Mouse (Mus musculus) heart, embryonic 12.5 days (tissue): Measurements from ENCODE around the gene Elk4. TPM values are rescaled to one million over a fixed set of nuclear protein-coding genes. Genes with fewer than 3 reads are reported as not detected.
A peak's percentile ranks its signal among the peaks of the same experiment; 100 is the strongest.

Experiments
- ATAC-seq: fragments of 200-750 bp; cut with Nextera tagmentation; 2 replicates; pipeline ENCODE4 v1.8.0; 2017; ENCODE audit warnings: moderate TSS enrichment, moderate library complexity; ENCODE audit not compliant: insufficient number of reproducible peaks, low FRiP score
- H3K27ac ChIP-seq: fragments of 300-500 bp; sonication (generic); 2 replicates; pipeline ENCODE4 v1.5.1; 2016; ENCODE audit warnings: mild to moderate bottlenecking, moderate library complexity; ENCODE audit not compliant: poor library complexity, severe bottlenecking
- H3K27me3 ChIP-seq: fragments of 300-500 bp; sonication (generic); replicated peaks from 2 replicates; pipeline ENCODE4 v1.6.1; 2016; ENCODE audit warnings: mild to moderate bottlenecking, moderate library complexity
- H3K36me3 ChIP-seq: fragments of 300-500 bp; sonication (generic); 2 replicates; pipeline ENCODE4 v1.6.1; 2016; ENCODE audit warnings: mild to moderate bottlenecking, moderate library complexity
- H3K4me1 ChIP-seq: fragments of 300-500 bp; sonication (generic); replicated peaks from 2 replicates; pipeline ENCODE4 v1.6.1; 2016; ENCODE audit warnings: mild to moderate bottlenecking
- H3K4me2 ChIP-seq: fragments of 300-500 bp; sonication (generic); 2 replicates; pipeline ENCODE4 v1.6.1; 2016; ENCODE audit warnings: mild to moderate bottlenecking, moderate library complexity
- H3K4me3 ChIP-seq: fragments of 300-500 bp; sonication (generic); 2 replicates; pipeline ENCODE4 v1.5.1; 2016; ENCODE audit warnings: mild to moderate bottlenecking
- H3K9ac ChIP-seq: fragments of 300-500 bp; sonication (generic); 2 replicates; pipeline ENCODE4 v1.6.1; 2016; ENCODE audit warnings: mild to moderate bottlenecking, moderate library complexity
- H3K9me3 ChIP-seq: fragments of 300-500 bp; sonication (generic); replicated peaks from 2 replicates; pipeline ENCODE4 v1.6.1; 2016; ENCODE audit warnings: mild to moderate bottlenecking, moderate library complexity
- WGBS: fragments of 180-500 bp; shearing (Covaris S2); methylation state at CpG from one replicate; pipeline ENCODE4 v1.1.7; 2016; 5-methylcytosine and 5-hydroxymethylcytosine counted together
- polyA plus RNA-seq: library from polyadenylated mRNA; unstranded; fragments of >200 nt; fragmentation: Nextera tagmentation; extraction: Ambion mirVana; gene quantifications from 2 replicates; pipeline ENCODE4 v1.2.1, GENCODE M21; 2016

Gene Elk4
- polyA plus RNA-seq, 1 experiment from 2014 or later, result 19.9 TPM

DNA sequence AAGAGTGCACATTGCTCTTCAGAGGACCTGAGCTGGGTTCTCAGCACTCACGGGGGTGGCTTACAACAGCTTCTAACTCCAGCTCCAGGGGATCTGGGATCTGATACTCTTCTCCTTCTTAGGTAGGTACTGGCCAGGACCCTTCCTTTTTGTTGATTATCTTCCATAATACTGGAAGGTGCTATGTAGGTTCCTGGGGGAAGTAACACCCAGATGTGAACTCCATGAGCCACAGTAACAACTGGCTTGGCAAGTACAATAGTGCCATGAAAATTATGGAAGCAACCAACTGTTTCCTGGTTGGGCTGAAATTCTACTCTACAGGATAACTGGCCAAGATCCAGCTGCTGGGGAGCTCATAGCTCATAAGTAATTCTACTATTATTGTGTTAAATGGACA, 1.9 kb upstream of the Elk4 start:
- Histone ChIP-seq H3K4me3 (no peak overlapping the region), H3K4me1 (peaks cover 18% of the 10 kb centered on the region), H3K9me3 (no peaks in the 10 kb centered on the region), H3K36me3 (no peaks in the 10 kb centered on the region), H3K9ac (no peak overlapping the region), H3K27me3 (no peaks in the 10 kb centered on the region), H3K27ac (no peak overlapping the region), H3K4me2 (no peak overlapping the region)
- ATAC-seq, result no peak
- 79% methylated on average over 1 of the region's 1 CpGs for WGBS

DNA sequence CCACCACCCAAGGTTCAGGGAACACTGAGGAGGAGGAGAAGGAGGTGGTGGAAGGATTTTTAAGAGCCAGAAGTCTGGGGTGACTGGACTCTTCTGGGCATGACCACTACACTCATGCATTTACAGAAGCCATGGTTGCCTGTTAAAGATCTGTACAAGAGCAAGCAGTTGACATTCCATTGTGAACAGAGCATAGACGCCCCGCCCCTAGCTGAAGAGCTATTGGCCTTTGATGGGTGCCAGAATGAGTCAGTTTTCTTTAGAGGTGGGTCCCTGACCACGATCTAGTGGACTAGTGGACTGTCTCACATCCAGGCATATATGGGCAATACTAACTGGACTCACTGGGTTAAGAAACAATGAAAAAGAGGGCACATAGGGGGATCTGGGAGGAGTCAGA, 1.4 kb upstream of the Elk4 start:
- Histone ChIP-seq H3K4me2 (no peak overlapping the region), H3K36me3 (no peaks in the 10 kb centered on the region), H3K9me3 (no peaks in the 10 kb centered on the region), H3K4me1 (peaks cover 19% of the 10 kb centered on the region), H3K4me3 (no peak overlapping the region), H3K27me3 (no peaks in the 10 kb centered on the region), H3K27ac (no peak overlapping the region), H3K9ac (no peak overlapping the region)
- 74% methylated on average over 3 of the region's 3 CpGs for WGBS
- ATAC-seq, result no peak

DNA sequence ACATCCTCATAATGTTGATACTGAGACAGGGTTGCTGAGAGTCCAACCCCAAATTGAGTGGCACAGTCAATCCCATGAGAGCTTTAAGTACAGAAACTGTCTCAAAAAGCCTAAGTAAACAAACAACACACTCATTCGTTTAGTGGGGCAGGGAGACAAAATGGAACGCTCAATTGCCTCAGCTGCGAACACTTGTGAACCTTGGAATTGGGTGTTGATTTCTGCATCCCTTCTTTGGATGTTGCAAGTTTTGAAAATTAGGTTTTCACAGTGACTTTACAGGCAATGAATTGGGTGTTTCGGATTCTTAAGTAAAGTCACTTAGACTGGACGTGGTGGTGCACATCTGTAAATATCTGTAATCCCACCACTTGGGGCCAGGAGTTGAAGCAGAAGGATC, 686 bp upstream of the Elk4 start:
- 0 out of 2 replicates have a peak overlapping the region, but pooled peaks have one; percentile 5 for H3K9ac ChIP-seq
- H3K4me1 ChIP-seq, result peaks cover 19% of the 10 kb centered on the region
- H3K36me3 ChIP-seq, result no peaks in the 10 kb centered on the region
- no peaks in the 10 kb centered on the region for H3K27me3 ChIP-seq
- 31% methylated on average over 5 of the region's 5 CpGs for WGBS
- H3K9me3 ChIP-seq, result no peaks in the 10 kb centered on the region
- peak overlapping the region; percentile 89 for H3K4me2 ChIP-seq
- no peak for ATAC-seq
- H3K4me3 ChIP-seq, result peak overlapping the region; percentile 96
- H3K27ac ChIP-seq, result peak overlapping the region; percentile 100; the same call in 1 of the 2 replicates

DNA sequence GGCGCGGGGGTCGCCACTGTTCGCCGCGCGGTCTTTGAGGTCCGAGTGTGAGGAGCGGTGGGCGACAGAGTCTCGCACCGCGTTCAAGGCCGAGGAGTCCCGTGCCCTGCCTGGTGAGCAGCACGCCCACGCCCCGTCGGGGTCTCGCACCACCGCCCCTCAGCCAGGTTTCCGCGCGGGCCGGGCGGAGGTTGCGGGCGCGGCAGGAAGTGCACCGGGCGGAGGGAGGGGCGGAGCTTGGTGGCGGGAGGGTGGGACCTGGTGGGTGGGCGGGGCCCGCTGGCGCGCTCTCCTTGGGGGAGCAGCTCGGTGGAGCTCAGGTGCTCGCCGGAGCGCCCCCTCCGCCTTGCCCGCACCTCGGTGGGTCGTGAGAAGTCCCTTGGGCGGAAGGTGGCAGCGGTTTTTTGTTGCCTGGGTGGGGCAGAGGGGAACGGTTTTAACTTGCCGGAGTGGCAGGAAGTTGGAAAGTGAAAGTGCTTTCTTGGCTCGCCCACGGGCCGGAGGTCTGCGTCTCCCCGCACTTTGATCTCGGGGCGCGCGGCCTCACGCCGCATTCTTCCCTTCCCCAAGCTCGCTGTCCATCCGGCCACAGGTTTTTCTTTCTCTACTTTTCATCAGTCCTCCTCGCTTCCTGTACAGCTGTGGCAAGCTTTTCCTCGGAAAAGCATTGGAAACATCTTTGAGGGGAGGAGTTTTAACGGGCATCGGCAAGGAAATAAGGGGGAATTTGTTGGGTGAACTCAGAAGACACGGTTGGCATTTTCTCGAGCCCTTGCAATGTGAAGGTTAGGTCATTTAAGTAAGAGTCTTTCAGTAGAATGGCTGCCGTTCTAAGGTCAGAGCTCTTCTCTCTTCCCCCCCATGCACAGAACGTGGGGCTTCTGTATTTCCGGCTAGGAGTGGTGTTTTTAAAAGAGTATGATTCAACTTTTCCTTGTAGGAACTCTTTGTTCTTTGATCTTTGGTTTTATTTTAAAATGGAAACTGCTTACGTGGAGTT, 721 bp downstream of the Elk4 start:
- peak overlapping the region; percentile 96 for H3K4me3 ChIP-seq
- under 1% methylated on average over 71 of the region's 72 CpGs for WGBS
- H3K27me3 ChIP-seq, result no peaks in the 10 kb centered on the region
- peak; percentile 96 for ATAC-seq
- peak overlapping the region; percentile 98 for H3K9ac ChIP-seq
- H3K9me3 ChIP-seq, result no peaks in the 10 kb centered on the region
- peaks cover 19% of the 10 kb centered on the region for H3K4me1 ChIP-seq
- peak overlapping the region; percentile 100 for H3K27ac ChIP-seq
- peak overlapping the region; percentile 89 for H3K4me2 ChIP-seq
- H3K36me3 ChIP-seq, result no peaks in the 10 kb centered on the region

DNA sequence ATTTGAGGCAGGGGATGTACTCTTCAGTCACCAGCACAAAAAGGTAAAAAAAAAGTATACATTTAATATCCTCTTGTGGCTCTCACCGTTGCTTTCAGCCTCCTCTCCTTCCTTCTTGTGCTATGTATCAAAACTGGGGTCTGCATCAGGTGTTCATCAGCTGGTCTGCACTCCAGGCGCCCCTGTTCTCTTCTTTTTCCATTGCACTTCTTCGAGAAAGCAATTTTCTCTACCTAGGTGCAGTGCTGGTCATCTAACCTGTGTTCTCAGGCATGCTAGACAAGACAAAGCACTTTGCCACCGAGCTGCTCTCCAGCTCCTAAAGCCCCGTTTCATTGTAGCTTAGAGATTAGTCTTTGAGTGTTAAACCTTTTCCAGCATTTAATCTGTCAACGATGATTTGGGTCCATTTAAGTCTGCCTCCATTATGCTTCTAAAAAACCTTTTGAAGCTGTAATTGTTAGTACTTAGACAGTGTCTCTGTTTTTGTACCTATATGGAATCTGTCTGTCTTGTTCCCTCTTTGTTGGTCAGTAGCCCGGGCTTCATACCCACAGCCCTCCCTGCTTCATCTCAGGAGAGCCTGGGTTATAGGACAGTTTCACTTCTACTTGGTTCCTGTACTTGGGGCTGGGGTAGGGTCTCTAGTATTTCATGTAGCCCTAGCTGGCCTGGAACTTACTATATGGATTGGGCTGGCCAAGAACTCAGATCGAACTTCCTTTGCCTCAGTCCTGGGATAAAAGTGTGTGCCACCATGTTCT, 1.7 kb downstream of the Elk4 start:
- no peak for ATAC-seq
- H3K27me3 ChIP-seq, result no peaks in the 10 kb centered on the region
- peaks cover 1% of the 10 kb centered on the region; the same call in 1 of the 2 replicates for H3K36me3 ChIP-seq
- H3K9me3 ChIP-seq, result no peaks in the 10 kb centered on the region
- peak overlapping the region; percentile 96 for H3K4me3 ChIP-seq
- peak overlapping the region; percentile 100; the same call in 1 of the 2 replicates for H3K27ac ChIP-seq
- H3K9ac ChIP-seq, result peak overlapping the region; percentile 98
- 52% methylated on average over 8 of the region's 8 CpGs for WGBS
- H3K4me1 ChIP-seq, result peaks cover 19% of the 10 kb centered on the region
- H3K4me2 ChIP-seq, result peak overlapping the region; percentile 89

DNA sequence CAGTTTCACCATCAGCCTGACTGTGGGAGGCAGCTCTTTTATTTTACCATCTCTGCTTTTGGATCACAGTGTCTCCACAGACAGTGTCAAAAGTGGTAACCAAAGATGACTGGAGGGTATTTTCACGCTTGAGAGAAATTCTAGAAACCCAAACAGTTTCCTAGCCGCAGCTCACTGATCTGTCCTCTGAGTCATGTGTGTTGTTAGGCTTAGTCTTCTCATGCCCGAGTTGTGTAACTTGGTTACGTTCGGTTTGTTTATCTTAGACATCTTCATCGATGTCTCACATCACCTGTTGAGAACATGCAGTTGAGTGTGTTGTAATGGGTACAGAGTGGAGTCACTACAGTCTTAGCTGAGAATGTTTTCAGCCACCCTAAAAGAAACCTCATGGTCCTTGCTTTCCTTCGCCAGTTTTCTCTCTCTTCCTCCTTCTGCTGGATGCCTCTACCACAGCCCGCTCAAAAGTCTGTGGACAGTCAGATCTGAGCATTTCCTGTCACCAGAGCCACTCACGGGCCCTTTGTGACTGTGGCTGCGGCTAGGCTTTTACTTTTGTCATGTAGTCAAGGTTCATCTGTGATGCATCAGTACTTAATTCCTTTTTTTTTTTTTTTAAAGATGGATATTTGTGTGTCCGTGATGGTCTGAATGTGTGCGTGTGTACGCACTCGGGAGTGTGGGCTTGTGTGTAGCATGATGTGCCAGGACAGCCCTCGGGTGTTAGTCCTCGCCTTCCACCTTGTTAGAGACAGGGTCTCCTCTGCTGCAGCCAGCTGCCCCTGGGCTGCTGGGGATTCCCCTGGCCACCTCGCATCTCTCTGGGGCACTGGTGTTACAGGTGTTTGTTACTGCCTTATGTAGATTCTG, 3.5 kb downstream of the Elk4 start:
- no peak for ATAC-seq
- H3K4me3 ChIP-seq, result no peak overlapping the region
- H3K9ac ChIP-seq, result no peak overlapping the region
- H3K9me3 ChIP-seq, result no peaks in the 10 kb centered on the region
- no peak overlapping the region for H3K4me2 ChIP-seq
- peaks cover 18% of the 10 kb centered on the region for H3K36me3 ChIP-seq
- no peak overlapping the region for H3K27ac ChIP-seq
- 82% methylated on average over 17 of the region's 17 CpGs for WGBS
- H3K27me3 ChIP-seq, result no peaks in the 10 kb centered on the region
- H3K4me1 ChIP-seq, result peaks cover 19% of the 10 kb centered on the region

DNA sequence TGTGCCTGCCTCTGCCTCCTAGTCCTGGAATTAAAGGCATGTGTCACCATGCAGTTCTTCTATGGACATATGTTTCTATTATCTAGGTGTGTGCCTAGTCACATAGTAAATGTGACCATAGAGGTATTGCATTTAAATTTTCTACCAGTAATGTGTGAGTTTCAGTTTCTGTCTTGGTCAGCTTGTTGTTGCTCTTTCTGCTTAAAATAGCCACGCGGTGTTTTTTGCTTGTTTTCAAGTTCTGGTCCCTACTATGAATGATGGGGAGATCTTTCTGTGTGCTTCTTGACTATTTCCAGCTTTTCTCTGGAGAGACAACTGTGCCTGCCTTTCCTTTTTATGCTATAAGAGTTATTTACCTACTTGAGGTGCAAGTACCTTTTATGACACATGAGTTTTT, 4.4 kb downstream of the Elk4 start:
- no peak overlapping the region for H3K4me2 ChIP-seq
- peaks cover 15% of the 10 kb centered on the region for H3K4me1 ChIP-seq
- 73% methylated on average over 2 of the region's 2 CpGs for WGBS
- H3K36me3 ChIP-seq, result peaks cover 22% of the 10 kb centered on the region
- no peak overlapping the region for H3K9ac ChIP-seq
- ATAC-seq, result no peak
- H3K27me3 ChIP-seq, result no peaks in the 10 kb centered on the region
- H3K27ac ChIP-seq, result no peak overlapping the region
- no peak overlapping the region for H3K4me3 ChIP-seq
- H3K9me3 ChIP-seq, result no peaks in the 10 kb centered on the region

DNA sequence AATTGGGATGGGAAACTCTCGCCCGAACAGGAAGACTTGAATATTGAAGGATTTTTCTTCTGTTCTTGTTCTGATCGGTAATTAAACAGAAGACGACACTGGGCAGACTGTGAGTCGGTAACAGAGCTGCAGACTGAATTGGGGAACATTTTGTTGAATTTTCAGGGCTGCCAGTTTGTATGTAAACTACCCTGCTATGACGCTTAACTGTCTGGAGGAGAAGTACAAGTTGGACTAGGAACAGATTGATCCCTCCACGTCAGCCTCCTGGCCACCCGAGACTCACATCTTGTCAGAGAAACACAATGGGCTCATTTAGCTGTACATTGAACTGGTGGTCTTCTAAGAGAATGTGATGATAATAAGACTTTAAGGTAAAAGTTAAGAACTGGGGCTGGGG, 5.5 kb downstream of the Elk4 start:
- H3K4me1 ChIP-seq, result peaks cover 14% of the 10 kb centered on the region
- H3K9ac ChIP-seq, result no peak overlapping the region
- H3K36me3 ChIP-seq, result peaks cover 28% of the 10 kb centered on the region
- H3K4me3 ChIP-seq, result no peak overlapping the region
- H3K9me3 ChIP-seq, result no peaks in the 10 kb centered on the region
- no peak overlapping the region for H3K27ac ChIP-seq
- H3K4me2 ChIP-seq, result no peak overlapping the region
- ATAC-seq, result no peak
- 88% methylated on average over 8 of the region's 8 CpGs for WGBS
- no peaks in the 10 kb centered on the region for H3K27me3 ChIP-seq

DNA sequence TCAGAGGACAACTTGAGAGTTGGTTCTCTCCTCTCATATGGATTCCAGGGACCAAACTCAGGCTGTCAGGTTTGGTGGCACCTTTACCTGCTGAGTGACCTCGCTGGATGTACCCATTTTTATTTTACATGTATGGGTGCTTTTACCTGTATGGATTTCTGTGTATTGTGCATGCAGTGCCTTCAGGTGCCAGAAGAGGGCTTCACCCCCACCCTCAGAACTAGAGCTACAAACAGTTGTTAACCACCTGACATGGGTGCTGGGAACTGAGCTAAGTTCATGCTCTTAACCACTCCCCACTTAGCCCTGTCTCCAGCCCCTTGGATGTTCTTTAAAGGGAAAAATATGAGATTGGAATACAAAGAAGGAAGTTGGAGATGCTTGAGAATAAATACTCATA, 7.4 kb downstream of the Elk4 start:
- Histone ChIP-seq H3K4me1 (peaks cover 5% of the 10 kb centered on the region; the same call in 1 of the 2 replicates), H3K36me3 (peaks cover 47% of the 10 kb centered on the region), H3K9me3 (no peaks in the 10 kb centered on the region), H3K4me3 (no peak overlapping the region), H3K27me3 (no peaks in the 10 kb centered on the region), H3K4me2 (no peak overlapping the region), H3K9ac (no peak overlapping the region), H3K27ac (no peak overlapping the region)
- 89% methylated on average over 1 of the region's 1 CpGs for WGBS
- ATAC-seq, result no peak

DNA sequence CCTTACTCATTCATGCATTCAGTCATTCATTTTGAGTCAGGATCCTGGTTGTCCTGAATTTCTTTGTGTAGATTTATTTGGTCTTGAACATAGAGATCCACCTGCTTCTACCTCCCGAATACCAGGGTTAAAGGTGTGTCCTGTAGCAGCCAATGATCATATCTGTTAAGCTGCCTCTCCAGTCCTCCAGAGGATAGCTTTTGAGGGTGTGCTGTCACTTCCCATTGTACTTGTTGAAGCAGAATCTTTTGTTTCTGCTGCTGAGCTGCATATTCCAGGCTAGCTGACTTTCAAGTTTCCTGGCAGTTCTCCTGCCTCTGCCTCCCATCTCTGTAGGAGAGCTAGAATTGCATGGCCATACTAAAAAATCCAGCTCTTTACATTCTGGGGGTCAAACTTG, 9.3 kb downstream of the Elk4 start:
- H3K4me2 ChIP-seq, result no peak overlapping the region
- no peak overlapping the region for H3K27ac ChIP-seq
- H3K27me3 ChIP-seq, result no peaks in the 10 kb centered on the region
- no peak for ATAC-seq
- WGBS, result 83% methylated on average over 1 of the region's 1 CpGs
- H3K9ac ChIP-seq, result no peak overlapping the region
- H3K4me3 ChIP-seq, result no peak overlapping the region
- no peaks in the 10 kb centered on the region for H3K9me3 ChIP-seq
- no peaks in the 10 kb centered on the region for H3K4me1 ChIP-seq
- H3K36me3 ChIP-seq, result peaks cover 58% of the 10 kb centered on the region
